Mouse (Mus musculus): ENCODE measurements at regions not wholly inside any gene's neighbourhood (a gene's known extent, or its start where the extent isn't known, plus 50 kb on each side); places are given as distances from the start of the nearest gene placed in this dataset.
"Not testable (repeated sequence)": the region's sequence is repeated elsewhere in the genome, so short reads cannot be mapped to it uniquely, and the experiment has no call there.

GRCm38 (mm10) chr2:85280580-85280979 lies 58.5 kb downstream of the Olfr987 start:
- no peak for DNase-seq
- Histone ChIP-seq H3K4me2 (ENCODE audit: low read length) (no peak overlapping the region), H3K9me3 (ENCODE audit: control insufficient read depth, low read length) (no peaks in the 10 kb centered on the region), H3K27me3 (ENCODE audit: control insufficient read depth, insufficient read depth, low read length) (no peaks in the 10 kb centered on the region), H3K4me3 (replicated peaks; ENCODE audit: low read depth, low read length) (no peak overlapping the region), H3K36me3 (ENCODE audit: control insufficient read depth, insufficient read depth, low read length) (no peaks in the 10 kb centered on the region), H3K4me1 (ENCODE audit: control insufficient read depth, insufficient read depth, low read length) (no peaks in the 10 kb centered on the region), H3K27ac (replicated peaks; ENCODE audit: low read depth, low read length) (no peak overlapping the region), H3K9ac (replicated peaks; ENCODE audit: low read length) (no peak overlapping the region)
- no peak for ATAC-seq (ENCODE audit: low FRiP score, low TSS enrichment)
- WGBS, result 42% methylated on average over 2 of the region's 2 CpGs

- Histone ChIP-seq H3K9me3 (ENCODE audit: control insufficient read depth, low read length) (no peaks in the 10 kb centered on the region), H3K27ac (replicated peaks; ENCODE audit: low read depth, low read length) (no peak overlapping the region), H3K36me3 (ENCODE audit: control insufficient read depth, insufficient read depth, low read length) (no peaks in the 10 kb centered on the region), H3K27me3 (ENCODE audit: control insufficient read depth, insufficient read depth, low read length) (no peaks in the 10 kb centered on the region), H3K4me1 (ENCODE audit: control insufficient read depth, insufficient read depth, low read length) (no peaks in the 10 kb centered on the region), H3K9ac (replicated peaks; ENCODE audit: low read length) (no peak overlapping the region), H3K4me3 (replicated peaks; ENCODE audit: low read depth, low read length) (no peak overlapping the region), H3K4me2 (ENCODE audit: low read length) (no peak overlapping the region)
- 86% methylated on average over 3 of the region's 3 CpGs for WGBS
- ATAC-seq (ENCODE audit: low FRiP score, low TSS enrichment) (no peak), DNase-seq (no peak)
Observed at GRCm38 (mm10) chr2:85278128-85278527, 61.0 kb downstream of the Olfr987 start.

DNA sequence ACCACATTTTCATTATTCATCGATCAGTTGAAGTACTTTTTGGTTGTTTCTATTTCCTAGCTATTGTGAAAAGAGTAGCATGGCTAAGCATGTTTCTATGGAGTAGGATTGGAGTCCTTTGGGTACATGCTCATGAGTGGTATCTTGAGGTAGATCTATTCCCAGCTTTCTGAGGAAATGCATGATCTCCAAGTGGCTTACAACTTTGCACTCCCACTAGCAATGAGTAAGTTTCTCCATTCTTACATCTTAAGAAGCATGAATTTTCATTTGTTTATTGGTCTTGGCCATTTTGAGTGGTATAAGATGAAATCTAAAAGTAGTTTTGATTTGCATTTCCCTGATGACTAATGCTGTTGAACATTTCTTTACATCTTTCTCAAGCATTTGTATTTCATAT lies 61.7 kb downstream of the Olfr987 start:
- no peak overlapping the region for H3K4me3 ChIP-seq (replicated peaks; ENCODE audit: low read depth, low read length)
- no peak overlapping the region for H3K4me2 ChIP-seq (ENCODE audit: low read length)
- ATAC-seq (ENCODE audit: low FRiP score, low TSS enrichment) (no peak), DNase-seq (no peak)
- H3K27me3 ChIP-seq (ENCODE audit: control insufficient read depth, insufficient read depth, low read length), result no peaks in the 10 kb centered on the region
- WGBS, result 95% methylated on average over 1 of the region's 1 CpGs
- no peaks in the 10 kb centered on the region for H3K4me1 ChIP-seq (ENCODE audit: control insufficient read depth, insufficient read depth, low read length)
- no peaks in the 10 kb centered on the region for H3K9me3 ChIP-seq (ENCODE audit: control insufficient read depth, low read length)
- no peak overlapping the region for H3K9ac ChIP-seq (replicated peaks; ENCODE audit: low read length)
- H3K36me3 ChIP-seq (ENCODE audit: control insufficient read depth, insufficient read depth, low read length), result no peaks in the 10 kb centered on the region
- no peak overlapping the region for H3K27ac ChIP-seq (replicated peaks; ENCODE audit: low read depth, low read length)

GRCm38 (mm10) chr2:85266813-85267212 lies 69.8 kb upstream of the Lrrc55 start:
- H3K9ac ChIP-seq (replicated peaks; ENCODE audit: low read length); ATAC-seq (ENCODE audit: low FRiP score, low TSS enrichment); H3K4me1 ChIP-seq (ENCODE audit: control insufficient read depth, insufficient read depth, low read length); H3K9me3 ChIP-seq (ENCODE audit: control insufficient read depth, low read length); H3K4me3 ChIP-seq (replicated peaks; ENCODE audit: low read depth, low read length); H3K4me2 ChIP-seq (ENCODE audit: low read length); H3K27me3 ChIP-seq (ENCODE audit: control insufficient read depth, insufficient read depth, low read length); H3K36me3 ChIP-seq (ENCODE audit: control insufficient read depth, insufficient read depth, low read length); DNase-seq; H3K27ac ChIP-seq (replicated peaks; ENCODE audit: low read depth, low read length): not testable (repeated sequence)
- 94% methylated on average over 14 of the region's 14 CpGs for WGBS

GRCm38 (mm10) chr2:85265667-85266066 lies 68.7 kb upstream of the Lrrc55 start:
- Histone ChIP-seq H3K4me1 (ENCODE audit: control insufficient read depth, insufficient read depth, low read length) (no peaks in the 10 kb centered on the region), H3K36me3 (ENCODE audit: control insufficient read depth, insufficient read depth, low read length) (no peaks in the 10 kb centered on the region), H3K9ac (replicated peaks; ENCODE audit: low read length) (no peak overlapping the region), H3K27me3 (ENCODE audit: control insufficient read depth, insufficient read depth, low read length) (no peaks in the 10 kb centered on the region), H3K27ac (replicated peaks; ENCODE audit: low read depth, low read length) (no peak overlapping the region), H3K9me3 (ENCODE audit: control insufficient read depth, low read length) (no peaks in the 10 kb centered on the region), H3K4me3 (replicated peaks; ENCODE audit: low read depth, low read length) (no peak overlapping the region), H3K4me2 (ENCODE audit: low read length) (no peak overlapping the region)
- ATAC-seq (ENCODE audit: low FRiP score, low TSS enrichment) (no peak), DNase-seq (no peak)

DNA sequence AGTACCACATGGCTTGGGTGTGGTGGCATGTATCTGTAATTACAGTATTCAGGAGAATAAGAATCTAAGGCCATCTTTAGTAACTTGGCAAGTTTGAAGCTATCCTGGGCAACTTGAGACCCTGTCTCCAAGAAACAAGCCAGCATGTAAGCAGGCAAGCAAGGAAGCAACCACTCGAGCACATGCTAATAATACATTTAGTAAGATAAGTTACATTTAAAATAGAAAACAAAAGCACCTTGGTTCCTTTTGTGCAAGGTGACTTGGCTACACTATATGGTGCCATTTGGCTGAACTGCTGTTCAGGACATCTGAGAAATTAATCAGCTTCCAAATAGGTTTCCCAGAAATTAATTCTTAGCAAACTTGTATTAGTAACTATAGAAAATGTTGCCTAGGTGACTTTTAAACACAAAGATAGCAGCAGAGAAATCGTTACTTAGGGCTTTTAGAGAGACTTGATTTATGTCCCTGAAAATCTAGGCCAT lies 68.1 kb upstream of the Lrrc55 start:
- no peak for DNase-seq
- Histone ChIP-seq H3K27me3 (ENCODE audit: control insufficient read depth, insufficient read depth, low read length) (no peaks in the 10 kb centered on the region), H3K27ac (replicated peaks; ENCODE audit: low read depth, low read length) (no peak overlapping the region), H3K4me2 (ENCODE audit: low read length) (no peak overlapping the region), H3K36me3 (ENCODE audit: control insufficient read depth, insufficient read depth, low read length) (no peaks in the 10 kb centered on the region), H3K9ac (replicated peaks; ENCODE audit: low read length) (no peak overlapping the region), H3K4me1 (ENCODE audit: control insufficient read depth, insufficient read depth, low read length) (no peaks in the 10 kb centered on the region), H3K4me3 (replicated peaks; ENCODE audit: low read depth, low read length) (no peak overlapping the region), H3K9me3 (ENCODE audit: control insufficient read depth, low read length) (no peaks in the 10 kb centered on the region)
- no peak for ATAC-seq (ENCODE audit: low FRiP score, low TSS enrichment)
- 79% methylated on average over 2 of the region's 2 CpGs for WGBS

- Histone ChIP-seq H3K36me3 (ENCODE audit: control insufficient read depth, insufficient read depth, low read length) (no peaks in the 10 kb centered on the region), H3K9ac (replicated peaks; ENCODE audit: low read length) (no peak overlapping the region), H3K4me2 (ENCODE audit: low read length) (no peak overlapping the region), H3K4me3 (replicated peaks; ENCODE audit: low read depth, low read length) (no peak overlapping the region), H3K27ac (replicated peaks; ENCODE audit: low read depth, low read length) (no peak overlapping the region), H3K4me1 (ENCODE audit: control insufficient read depth, insufficient read depth, low read length) (no peaks in the 10 kb centered on the region), H3K27me3 (ENCODE audit: control insufficient read depth, insufficient read depth, low read length) (no peaks in the 10 kb centered on the region), H3K9me3 (ENCODE audit: control insufficient read depth, low read length) (no peaks in the 10 kb centered on the region)
- WGBS, result 87% methylated on average over 3 of the region's 3 CpGs
- ATAC-seq (ENCODE audit: low FRiP score, low TSS enrichment) (no peak), DNase-seq (no peak)
Observed at GRCm38 (mm10) chr2:85257356-85257755, 60.4 kb upstream of the Lrrc55 start.

- no peak for ATAC-seq (ENCODE audit: low FRiP score, low TSS enrichment)
Observed at GRCm38 (mm10) chr2:85255610-85256009, 58.6 kb upstream of the Lrrc55 start.

GRCm38 (mm10) chr2:85252343-85253285 lies 55.6 kb upstream of the Lrrc55 start:
- Histone ChIP-seq H3K4me1 (ENCODE audit: control insufficient read depth, insufficient read depth, low read length) (no peaks in the 10 kb centered on the region), H3K36me3 (ENCODE audit: control insufficient read depth, insufficient read depth, low read length) (no peaks in the 10 kb centered on the region), H3K9ac (replicated peaks; ENCODE audit: low read length) (no peak overlapping the region), H3K27me3 (ENCODE audit: control insufficient read depth, insufficient read depth, low read length) (no peaks in the 10 kb centered on the region), H3K27ac (replicated peaks; ENCODE audit: low read depth, low read length) (no peak overlapping the region), H3K4me3 (replicated peaks; ENCODE audit: low read depth, low read length) (no peak overlapping the region), H3K9me3 (ENCODE audit: control insufficient read depth, low read length) (no peaks in the 10 kb centered on the region), H3K4me2 (ENCODE audit: low read length) (no peak overlapping the region)
- ATAC-seq (ENCODE audit: low FRiP score, low TSS enrichment), result no peak
- 50% methylated on average over 16 of the region's 16 CpGs for WGBS
- peak; percentile 11 for DNase-seq

More at GRCm38 (mm10) chr2:85255610-85256009, 58.6 kb upstream of the Lrrc55 start:
- H3K27ac ChIP-seq (replicated peaks; ENCODE audit: low read depth, low read length), result no peak overlapping the region
- H3K9ac ChIP-seq (replicated peaks; ENCODE audit: low read length), result no peak overlapping the region
- no peaks in the 10 kb centered on the region for H3K9me3 ChIP-seq (ENCODE audit: control insufficient read depth, low read length)
- no peaks in the 10 kb centered on the region for H3K36me3 ChIP-seq (ENCODE audit: control insufficient read depth, insufficient read depth, low read length)
- H3K4me1 ChIP-seq (ENCODE audit: control insufficient read depth, insufficient read depth, low read length), result no peaks in the 10 kb centered on the region
- no peaks in the 10 kb centered on the region for H3K27me3 ChIP-seq (ENCODE audit: control insufficient read depth, insufficient read depth, low read length)
- H3K4me3 ChIP-seq (replicated peaks; ENCODE audit: low read depth, low read length), result no peak overlapping the region
- no peak for DNase-seq
- no peak overlapping the region for H3K4me2 ChIP-seq (ENCODE audit: low read length)
- 84% methylated on average over 2 of the region's 2 CpGs for WGBS
